Mouse (Mus musculus): ENCODE results near the gene Egfl6.
"Not testable (repeated sequence)": the region's sequence is repeated elsewhere in the genome, so short reads cannot be mapped to it uniquely, and the experiment has no call there.

Egfl6 gene

GRCm38 (mm10) chrX:166515923-166516322 is 69.6 kb downstream of the Egfl6 start:
- no peak for DNase-seq

DNA sequence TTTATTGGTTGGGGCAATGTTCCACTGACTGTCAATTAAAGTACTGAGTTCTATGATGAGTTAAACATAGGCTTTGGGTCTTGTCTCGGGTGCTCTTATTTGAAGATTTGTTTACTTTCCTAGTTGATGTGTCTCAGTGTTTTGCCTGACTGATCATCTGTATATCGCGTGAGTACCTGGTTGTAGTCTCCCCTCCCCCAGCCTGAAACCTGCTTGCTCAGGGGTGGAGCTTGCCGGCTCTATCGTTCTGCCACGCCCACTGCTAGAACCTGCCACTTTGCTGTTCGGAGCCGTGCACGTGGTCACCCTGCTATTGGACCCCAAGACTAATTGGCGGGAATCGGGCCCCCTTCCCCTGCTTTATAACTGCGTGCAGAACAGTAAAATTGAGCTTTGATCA is 71.5 kb downstream of the Egfl6 start:
- DNase-seq: not testable (repeated sequence)

DNA sequence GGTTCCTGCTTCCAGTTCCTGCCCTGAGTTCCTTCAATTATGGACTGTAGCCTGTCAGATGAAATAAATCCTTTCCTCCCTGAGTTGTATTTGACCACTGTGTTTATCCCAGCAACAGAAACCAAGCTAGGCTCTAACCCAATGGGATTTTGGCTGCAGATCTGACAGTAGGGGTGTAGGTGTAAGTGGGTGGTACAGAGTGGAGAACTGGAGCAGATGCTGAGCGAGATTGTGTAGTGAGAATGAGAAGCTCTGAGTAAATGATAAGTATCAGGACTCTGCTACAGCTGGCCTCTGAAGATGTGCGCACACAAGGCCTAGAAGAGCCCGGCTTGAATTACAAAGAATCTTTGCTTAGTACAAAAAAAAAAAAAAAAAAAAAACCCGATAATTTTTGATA is 73.4 kb downstream of the Egfl6 start:
- DNase-seq: no peak

- DNase-seq: no peak
Measured at GRCm38 (mm10) chrX:166511107-166511506, 74.4 kb downstream of the Egfl6 start.

DNA sequence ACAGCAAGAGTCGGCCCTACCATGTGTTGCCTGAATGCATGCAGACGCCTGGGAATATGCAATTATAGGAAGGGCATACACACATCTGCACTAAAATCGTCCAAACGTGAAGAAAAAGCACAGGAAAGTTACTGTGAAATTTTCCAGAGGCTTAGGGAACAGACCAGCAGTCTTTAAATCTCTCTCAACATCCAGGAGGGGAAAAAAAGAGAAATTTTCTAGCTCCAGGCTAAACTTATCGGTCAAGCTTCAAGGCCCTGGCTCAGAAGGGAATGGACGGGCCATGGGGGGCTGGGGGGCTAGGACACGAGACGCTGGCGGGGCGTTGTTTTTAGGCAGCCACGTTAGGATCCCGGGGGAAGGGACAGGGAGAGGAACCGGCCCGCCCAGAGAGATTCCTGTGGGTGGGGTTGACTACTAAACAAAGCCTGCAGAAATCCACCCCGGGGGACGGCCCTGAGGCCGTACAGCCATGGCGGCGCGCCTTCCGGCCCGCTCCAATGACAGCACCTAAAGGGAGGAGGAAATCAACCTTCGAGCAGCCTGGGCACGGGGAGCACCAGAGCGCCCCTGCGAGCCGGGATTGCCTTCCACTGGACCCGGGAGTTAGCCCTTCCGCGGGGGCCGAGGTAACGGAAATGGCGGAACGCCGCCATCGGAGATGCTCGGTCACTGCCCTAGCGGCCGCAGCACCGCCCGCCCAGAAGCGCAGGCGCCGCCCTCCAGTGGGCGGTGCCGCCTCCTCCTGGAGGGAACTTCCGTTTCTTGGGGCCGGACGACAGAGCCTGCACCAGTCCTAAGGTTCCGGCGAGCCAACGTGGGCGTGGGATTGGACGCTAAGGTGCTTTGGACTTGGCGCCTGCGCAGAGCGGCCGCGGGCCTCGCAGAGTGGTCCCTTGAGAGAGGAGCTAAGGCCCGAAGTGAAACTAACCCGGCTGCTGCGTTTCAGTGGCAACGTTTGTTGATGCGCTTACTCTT is 75.5 kb downstream of the Egfl6 start:
- DNase-seq: peak; percentile 100

DNA sequence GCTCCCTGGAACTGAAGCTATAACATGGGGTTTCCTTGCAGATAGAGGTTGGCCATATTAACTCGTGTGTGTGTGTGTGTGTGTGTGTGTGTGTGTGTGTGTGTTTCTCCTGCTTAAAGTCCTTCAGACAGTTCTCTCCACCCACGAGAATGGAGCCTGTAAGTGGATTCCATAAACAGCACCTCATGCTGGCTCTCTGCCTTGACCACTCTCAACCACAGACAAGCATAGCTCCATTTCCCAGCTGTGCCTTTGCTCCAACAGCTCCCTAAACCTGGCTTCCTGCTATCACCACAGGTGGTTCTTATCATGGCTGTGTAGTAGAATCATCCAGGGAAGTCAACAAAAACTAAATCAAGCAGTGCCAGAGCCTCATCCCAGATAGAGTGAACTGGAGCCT is 81.1 kb downstream of the Egfl6 start:
- DNase-seq: peak; percentile 87

- DNase-seq: no peak
Measured at GRCm38 (mm10) chrX:166499496-166500190, 85.9 kb downstream of the Egfl6 start.

DNA sequence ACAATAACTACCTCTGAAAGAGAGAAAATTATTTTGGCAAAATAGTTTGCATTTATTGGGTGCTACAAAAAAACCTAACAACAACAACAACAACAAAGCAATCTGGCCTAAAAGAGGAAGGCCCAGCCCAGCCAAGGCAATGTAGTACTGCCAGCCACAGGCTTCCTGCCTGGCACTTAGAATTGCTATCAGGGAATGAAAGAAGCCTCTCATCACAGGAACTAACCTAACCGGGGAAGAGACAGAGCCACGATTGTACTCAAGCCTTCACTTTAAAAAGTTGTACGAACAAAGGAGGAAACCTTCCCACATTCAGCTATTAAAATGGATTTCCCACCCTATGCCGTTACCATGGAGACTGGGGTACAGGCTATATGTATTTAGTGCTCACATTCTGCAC is 87.7 kb downstream of the Egfl6 start:
- no peak for DNase-seq

DNA sequence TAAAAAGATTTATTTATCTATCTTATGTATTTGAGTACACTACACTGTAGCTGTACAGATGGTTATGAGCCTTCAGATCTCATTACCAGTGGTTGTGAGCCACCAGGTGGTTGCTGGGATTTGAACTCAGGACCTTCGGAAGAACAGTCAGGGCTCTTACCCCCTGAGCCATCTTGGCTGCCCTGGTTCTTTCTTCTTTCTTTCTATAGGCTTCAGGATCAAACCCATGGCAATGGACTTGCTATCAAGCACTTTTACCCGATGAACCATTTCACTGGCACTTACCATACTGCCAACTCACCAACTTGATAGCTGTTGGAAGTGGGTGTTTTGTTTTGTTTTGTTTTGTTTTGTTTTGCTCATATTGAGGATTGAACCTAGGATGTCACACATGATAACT is 90.5 kb downstream of the Egfl6 start:
- DNase-seq: no peak

- DNase-seq: peak; percentile 99
Measured at GRCm38 (mm10) chrX:166479365-166479983, 106.0 kb downstream of the Egfl6 start, which contains the start of gene Rab9. Gene Rab9 (minus strand): TSS chrX:166479867.

GRCm38 (mm10) chrX:166478631-166479364 is 106.7 kb downstream of the Egfl6 start:
- peak; percentile 88 for DNase-seq

GRCm38 (mm10) chrX:166477393-166477792 is 108.1 kb downstream of the Egfl6 start:
- DNase-seq: no peak

Measured in heart, adult 11 months (tissue).